Mouse (Mus musculus): ENCODE measurements at regions not wholly inside any gene's neighbourhood (a gene's known extent, or its start where the extent isn't known, plus 50 kb on each side); places are given as distances from the start of the nearest gene placed in this dataset.

DNA sequence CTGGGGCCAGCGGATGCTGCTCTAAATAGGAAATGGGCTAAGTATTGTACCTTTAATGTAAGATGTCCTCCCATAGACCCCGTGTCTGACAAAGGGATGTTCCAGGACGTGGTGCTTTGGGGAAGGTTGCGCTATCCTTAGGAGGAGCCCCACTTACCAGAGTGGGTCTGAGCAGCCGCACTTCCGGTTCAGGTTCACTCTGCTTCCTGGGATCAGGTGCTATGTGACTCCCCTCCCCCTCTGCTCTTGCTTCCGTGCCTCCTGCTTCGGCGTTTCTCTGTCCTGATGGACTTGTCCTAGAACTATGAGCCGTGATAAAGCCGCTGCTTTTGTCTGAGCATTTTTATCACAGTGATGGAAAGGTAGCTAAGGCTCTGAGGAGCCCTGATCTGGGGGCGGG lies 57.4 kb upstream of the Hs6st1 start:
- TF ChIP-seq CTCF (IDR thresholded peaks at IDR 0.05; ENCODE audit: control insufficient read depth, insufficient read depth, insufficient read length) (no peak), MYOG (IDR thresholded peaks at IDR 0.05; ENCODE audit: control insufficient read depth, extremely low read depth, insufficient read length) (no peak), USF1 (IDR thresholded peaks at IDR 0.05; ENCODE audit: low read depth) (no peak), CEBPB (IDR thresholded peaks at IDR 0.05; ENCODE audit: low read depth) (no peak), MAX (IDR thresholded peaks at IDR 0.05) (no peak)

Measured in C2C12 (cell line).